Mouse (Mus musculus): ENCODE results near the gene Olfr547.

- TF ChIP-seq MAFK (IDR thresholded peaks at IDR 0.05; ENCODE audit: insufficient read depth, low read depth, low read length) (no peak), HCFC1 (IDR thresholded peaks at IDR 0.05; ENCODE audit: borderline replicate concordance, insufficient read depth, low read length) (no peak), CHD2 (IDR thresholded peaks at IDR 0.05; ENCODE audit: low read depth, low read length) (no peak)
These were observed 22.6 kb upstream of the Olfr547 start for GRCm38 (mm10) chr7:102511927-102512326.

Data from ES-E14 (cell line).